Mouse (Mus musculus) hindlimb bud, embryonic 11.5 days (tissue): Measurements from ENCODE around the gene Adh6a.

Experiments
- DNase-seq: peaks from one replicate; pipeline ENCODE4 v3.0.0-alpha.2; 2012; ENCODE audit warnings: low read depth, low spot score; ENCODE audit errors: extremely low spot score

The Adh6a gene

DNA sequence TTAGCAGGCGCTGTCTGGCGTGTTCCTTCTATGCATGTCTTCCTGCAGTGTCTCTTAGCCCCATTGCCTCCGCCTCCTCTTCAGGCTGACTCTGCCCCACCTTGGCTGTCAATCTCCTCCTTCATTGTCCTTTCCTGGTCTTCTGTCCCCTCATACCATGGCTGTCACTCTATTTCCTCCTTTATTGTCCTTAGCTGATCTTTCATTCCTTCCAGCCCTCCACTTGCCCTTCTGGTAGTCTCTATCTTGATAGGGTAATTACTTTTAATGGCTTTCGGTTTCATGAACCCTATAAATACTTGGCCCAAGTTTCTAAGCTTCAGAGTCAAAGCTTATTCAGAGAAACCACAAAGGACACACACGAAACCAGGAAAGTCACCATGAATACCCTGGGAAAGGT lies at the start of gene Adh6a:
Gene Adh6a (plus strand): TSS at position 322 of the 400 bp plus-strand sequence.
- DNase-seq, result no peak

- DNase-seq, result no peak
Observed at GRCm38 (mm10) chr3:138264648-138265047, 48.4 kb upstream of the Adh6a start.

DNA sequence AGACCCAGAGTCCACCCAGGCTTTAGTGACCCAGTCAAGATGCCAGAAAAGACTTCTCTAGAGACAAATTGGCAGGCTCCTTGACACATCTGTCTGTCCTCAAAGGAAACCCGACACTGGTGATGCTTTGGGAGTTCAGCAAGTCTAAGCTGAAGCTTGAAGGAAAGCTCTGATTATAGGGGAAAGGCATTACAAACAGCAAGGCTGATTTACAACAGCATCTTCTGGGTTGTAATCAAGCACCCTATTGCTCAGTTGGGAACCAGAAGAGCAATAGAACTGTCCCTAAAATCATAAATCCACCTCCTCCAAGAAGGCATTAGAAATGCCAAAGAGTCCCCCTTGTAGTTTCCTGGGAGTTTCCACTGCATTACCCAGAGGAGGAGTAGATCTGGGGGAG lies 42.6 kb upstream of the Adh6a start:
- DNase-seq, result no peak

GRCm38 (mm10) chr3:138271297-138271696 lies 41.8 kb upstream of the Adh6a start:
- no peak for DNase-seq

DNA sequence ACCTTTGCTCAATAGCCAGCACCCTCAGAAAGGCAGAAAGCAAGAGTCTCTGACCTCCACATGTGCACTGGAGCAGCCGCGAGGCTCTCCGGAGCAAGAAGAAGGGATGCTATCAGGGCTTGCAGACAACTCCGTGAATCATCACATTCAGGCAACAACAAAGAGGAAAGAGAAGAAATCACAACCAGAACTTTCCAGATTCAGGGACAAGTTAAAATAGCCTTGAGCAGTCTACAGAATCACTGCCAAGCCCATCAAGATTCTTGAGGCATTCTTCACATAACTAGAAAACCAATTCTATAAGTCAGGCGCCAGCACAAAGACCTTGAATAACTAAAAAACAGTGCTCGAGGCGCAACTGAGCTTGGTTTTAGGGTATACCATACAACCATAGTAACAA lies 40.0 kb upstream of the Adh6a start:
- DNase-seq, result no peak

GRCm38 (mm10) chr3:138275100-138275499 lies 38.0 kb upstream of the Adh6a start:
- no peak for DNase-seq

GRCm38 (mm10) chr3:138282556-138282955 lies 30.5 kb upstream of the Adh6a start:
- no peak for DNase-seq

DNA sequence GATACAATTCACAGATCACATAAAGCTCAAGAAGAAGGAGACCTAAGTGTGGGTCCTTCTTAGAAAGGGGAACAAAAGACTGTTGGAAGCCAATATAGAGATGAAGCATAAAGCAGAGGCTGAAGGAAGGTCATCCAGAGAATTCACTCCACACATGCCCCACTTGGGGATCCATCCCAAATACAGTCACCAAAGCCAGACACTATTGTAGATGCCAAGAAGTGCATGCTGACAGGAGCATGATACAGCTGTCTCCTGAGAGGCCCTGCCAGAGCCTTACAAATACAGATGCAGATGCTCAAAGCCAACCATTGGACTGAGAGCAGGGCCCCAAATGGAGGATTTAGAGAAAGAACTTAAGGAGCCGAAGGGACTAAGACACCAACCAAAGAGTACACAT lies 29.3 kb upstream of the Adh6a start:
- no peak for DNase-seq

DNA sequence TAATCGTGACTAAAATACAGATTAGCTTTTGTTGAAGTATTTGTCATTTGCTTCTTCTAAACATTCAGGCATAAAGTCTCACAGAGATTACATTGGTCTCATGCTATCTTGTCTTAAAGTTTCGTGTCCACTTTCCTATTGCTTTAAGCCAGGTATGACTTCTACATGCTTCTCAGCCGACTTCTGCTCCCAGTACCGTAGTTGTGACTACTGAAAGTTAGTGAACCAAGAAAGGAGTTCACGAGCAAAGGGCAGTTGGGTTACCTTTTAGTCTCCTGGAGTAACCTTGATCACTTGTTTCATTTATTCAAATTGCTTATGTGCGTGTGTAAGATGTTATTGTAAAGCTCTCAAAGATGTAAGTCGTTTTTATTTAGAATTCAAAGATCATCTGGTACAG lies 27.1 kb upstream of the Adh6a start:
- no peak for DNase-seq

DNA sequence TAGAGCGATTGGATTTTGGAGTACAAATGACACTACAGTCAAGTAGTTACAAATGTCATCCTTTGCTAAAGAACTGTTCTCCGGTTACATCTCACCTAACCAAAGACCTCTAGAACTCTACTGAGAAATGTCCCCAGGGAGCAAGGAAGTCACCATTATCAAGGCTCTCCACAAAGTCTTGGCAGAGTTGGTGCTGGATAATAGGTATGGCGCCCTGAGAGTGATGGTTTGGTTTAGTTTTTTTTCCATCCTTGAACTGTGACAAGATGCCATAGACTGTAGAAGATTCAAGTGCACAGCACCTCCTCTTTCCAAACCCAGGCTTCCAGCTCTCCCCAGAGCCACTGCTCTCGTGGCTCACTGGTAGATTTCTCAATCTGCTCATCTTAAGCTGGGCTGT lies 25.4 kb upstream of the Adh6a start:
- no peak for DNase-seq

GRCm38 (mm10) chr3:138290672-138291071 lies 22.4 kb upstream of the Adh6a start:
- no peak for DNase-seq

GRCm38 (mm10) chr3:138291529-138292117 lies 21.5 kb upstream of the Adh6a start:
- no peak for DNase-seq

DNA sequence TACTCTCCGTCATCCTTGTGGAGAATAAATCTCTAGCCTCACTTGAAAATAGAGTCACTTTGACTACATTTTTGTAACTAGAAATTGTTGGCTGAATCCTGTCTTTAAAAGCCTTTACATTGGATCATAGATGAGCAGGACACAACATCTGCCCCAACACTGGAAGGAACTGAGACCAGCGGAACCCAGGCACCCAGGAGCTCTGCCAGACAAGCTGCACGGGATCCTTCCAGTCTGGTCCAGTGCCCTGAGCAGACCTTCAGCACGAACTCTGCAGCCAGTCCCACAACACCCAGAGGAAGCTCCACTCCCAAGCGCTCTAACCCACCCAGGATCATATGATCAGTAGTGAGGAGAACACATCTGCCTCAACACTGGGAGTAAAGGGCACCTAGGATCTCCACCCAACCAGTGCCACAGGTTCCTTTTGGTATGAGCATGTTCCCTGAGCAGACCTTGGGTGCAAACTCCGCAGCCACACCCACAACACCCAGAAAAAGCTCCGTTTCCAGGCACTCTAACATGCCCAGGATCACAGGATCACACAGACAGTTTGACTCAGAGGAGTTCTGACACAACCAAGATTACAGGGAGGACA lies 19.7 kb upstream of the Adh6a start:
- DNase-seq, result no peak

- no peak for DNase-seq
Observed at GRCm38 (mm10) chr3:138300130-138300529, 13.0 kb upstream of the Adh6a start.

GRCm38 (mm10) chr3:138302676-138303075 lies 10.4 kb upstream of the Adh6a start:
- DNase-seq, result no peak

DNA sequence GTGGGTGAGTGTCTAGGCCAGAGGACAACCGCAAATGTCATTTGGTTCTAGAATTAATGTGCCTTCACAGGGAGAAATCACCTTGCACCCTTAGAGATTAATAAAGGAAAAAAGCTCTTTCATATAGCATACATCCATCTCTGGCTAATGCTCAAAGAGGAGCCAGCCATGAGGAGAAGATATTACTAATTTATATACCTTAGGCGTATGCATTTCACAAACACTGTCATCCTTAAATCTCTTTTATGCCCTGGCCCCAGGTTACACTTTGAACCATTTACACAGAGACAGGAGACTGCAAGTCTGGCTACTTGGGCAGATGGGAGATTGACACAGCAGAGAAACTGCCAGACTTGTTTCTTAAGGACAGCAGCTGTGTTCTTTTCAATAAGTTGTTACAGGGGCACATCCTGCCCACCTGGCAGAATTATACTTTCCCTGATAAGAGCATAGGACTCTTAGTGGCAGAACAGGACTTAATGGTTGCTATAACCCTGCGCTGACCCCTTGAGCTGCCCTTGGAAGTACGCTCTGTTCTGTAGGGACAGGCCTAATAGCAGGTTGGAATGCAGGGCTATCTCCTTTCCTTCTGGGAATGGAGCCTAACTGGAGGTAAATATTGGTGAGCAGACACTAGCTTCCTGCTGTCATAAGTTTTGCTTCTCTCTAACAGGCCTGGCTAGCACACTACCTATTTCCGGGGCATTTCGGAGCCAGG lies 9.2 kb upstream of the Adh6a start:
- no peak for DNase-seq

DNA sequence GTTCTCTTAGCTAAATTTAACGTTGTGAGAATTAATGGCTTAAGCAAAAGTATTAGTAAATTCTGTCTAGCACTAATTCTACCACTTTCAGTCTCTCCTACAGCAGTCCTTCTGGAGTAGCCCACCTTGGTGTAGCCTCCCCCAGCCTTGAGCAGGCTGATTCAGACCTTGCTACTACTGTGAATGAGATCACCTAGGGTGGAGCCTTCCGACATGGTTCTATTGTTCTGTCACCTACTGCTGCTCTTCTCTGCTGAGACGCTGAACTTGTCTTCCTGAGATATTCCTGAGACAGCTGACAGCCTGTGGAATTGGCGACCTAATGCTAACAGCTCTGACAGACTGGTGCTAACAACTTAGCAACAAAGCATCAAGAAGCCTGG lies 8.6 kb upstream of the Adh6a start:
- DNase-seq, result no peak

- DNase-seq, result no peak
Observed at GRCm38 (mm10) chr3:138305486-138306289, 7.4 kb upstream of the Adh6a start.

DNA sequence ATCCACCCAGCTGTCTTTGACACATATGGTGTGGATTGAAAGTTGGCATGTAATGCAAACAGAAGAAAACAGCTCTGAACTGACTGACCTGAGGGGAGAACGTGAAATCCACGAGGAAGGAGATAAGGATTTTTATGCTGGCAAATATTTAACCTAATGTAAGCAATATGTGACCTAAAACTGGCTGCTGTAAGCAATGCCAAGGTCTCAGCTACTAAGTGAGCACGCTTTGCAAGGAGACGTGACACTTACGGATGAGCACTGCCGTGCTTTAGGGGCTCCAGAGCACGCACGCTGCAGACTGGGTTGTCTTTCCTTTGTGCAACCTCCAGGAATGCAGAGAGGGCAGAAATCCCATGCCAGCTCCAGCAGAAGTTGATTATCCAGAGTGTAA lies 6.8 kb upstream of the Adh6a start:
- no peak for DNase-seq

DNA sequence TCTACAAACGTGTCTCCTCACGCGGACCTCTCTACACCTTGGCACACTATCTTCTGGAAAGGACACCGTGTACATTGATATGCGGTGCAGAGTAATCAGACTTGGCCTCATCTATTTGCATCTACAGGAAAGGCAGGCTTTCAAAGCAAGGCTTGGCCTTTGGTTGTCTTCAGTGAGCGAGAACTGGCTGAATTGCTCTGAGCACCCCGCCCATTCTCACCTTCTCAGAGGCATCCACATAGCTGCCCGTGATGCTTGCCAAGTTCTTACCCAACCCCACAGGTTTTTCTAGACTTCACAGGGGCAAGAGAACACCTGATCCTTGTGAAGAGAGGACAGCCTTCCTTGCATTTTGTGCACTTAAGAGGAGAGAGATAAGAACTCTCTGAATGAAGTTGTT lies 3.2 kb upstream of the Adh6a start:
- DNase-seq, result no peak

DNA sequence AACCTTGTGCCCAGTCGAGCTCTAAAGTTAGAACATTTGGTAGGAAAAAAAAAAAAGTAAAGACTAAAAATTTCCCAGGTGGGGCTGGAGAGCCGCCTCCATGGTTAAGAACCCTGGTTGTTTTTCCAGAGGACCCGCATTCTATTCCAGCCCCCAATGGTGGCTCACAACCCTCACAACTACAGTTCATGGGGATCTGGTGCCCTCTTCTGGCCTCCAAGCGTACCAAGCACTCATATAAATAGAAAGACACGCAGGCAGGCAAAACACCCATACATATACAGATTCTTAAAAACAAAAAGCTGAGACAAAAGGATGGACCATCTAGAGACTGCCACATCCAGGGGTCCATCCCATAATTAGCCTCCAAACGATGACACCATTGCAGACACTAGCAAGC lies 2.1 kb upstream of the Adh6a start:
- DNase-seq, result no peak
